Mouse (Mus musculus) heart, adult 10 weeks (tissue): ENCODE measurements around the gene Gm3043. TPM values are rescaled to one million over a fixed set of nuclear protein-coding genes. Genes with fewer than 3 reads are reported as not detected.

ENCODE experiments used
- polyA plus RNA-seq: library from polyadenylated mRNA; stranded (reverse); fragments of 350-450 nt; fragmentation: Illumina TruSeq; extraction: RNeasy Lipid Tissue Mini Kit (QIAGEN cat#74804); gene quantifications from one replicate; pipeline ENCODE4 v1.2.3, GENCODE M21; 2014; ENCODE audit warnings: low read depth, low replicate concordance

Gm3043 gene
- not detected for polyA plus RNA-seq

GRCm38 (mm10) chr14:3688483-3688882 lies at the start of gene Gm3043:
Gene Gm3043, plus strand, starts transcription at chr14:3688783.

GRCm38 (mm10) chr14:3651730-3652129 lies 36.9 kb upstream of the Gm3043 start, which contains the start of gene Gm3020:
Gene Gm3020, plus strand, starts transcription at chr14:3652030.

Other genes with a start within 250 kb of the Gm3043 start
- not detected for gene Gm10408, start 239.4 kb upstream of the Gm3043 start, polyA plus RNA-seq
- gene Gm3012, start 54.3 kb upstream of the Gm3043 start, polyA plus RNA-seq, result not detected
- gene Gm3020, start 36.8 kb upstream of the Gm3043 start, polyA plus RNA-seq, result not detected
- not detected for gene Gm3002, start 121.3 kb downstream of the Gm3043 start, polyA plus RNA-seq
- not detected for gene Gm3033, start 157.5 kb downstream of the Gm3043 start, polyA plus RNA-seq
- not detected for gene Gm2916, start 195.4 kb downstream of the Gm3043 start, polyA plus RNA-seq
- gene Gm3029, start 243.0 kb downstream of the Gm3043 start, polyA plus RNA-seq, result not detected